Mouse (Mus musculus) ES-Bruce4 (cell line): ENCODE measurements around the gene Olfr71.

Source experiments
- CTCF ChIP-seq: IDR thresholded peaks from one replicate; pipeline ENCODE4 v1.8.1; 2011; ENCODE audit warnings: low read depth, low read length
- POLR2A ChIP-seq: IDR thresholded peaks from one replicate; pipeline ENCODE4 v1.8.1; 2011; ENCODE audit warnings: low read length; ENCODE audit not compliant: insufficient read depth

DNA sequence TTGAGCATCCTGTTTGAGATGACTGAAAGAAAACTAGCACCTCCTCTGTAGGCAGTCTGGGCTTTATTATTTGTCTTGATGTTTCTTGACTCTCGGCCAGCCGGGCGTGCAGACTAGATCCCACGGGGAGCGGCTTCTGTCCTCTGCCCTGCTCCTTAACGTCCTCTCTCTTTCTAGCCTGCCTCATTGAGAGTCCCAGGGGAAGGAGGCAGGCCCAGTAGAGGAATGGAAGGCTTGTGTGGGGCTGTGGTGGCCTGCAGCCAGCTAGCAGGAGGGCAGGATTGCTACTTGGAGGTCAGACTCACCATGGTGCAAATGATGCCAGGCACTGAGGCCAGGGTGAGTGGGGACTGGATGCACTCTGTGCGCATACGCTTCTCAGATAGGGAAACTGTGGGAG is 6.2 kb downstream of the Olfr71 start:
- TF ChIP-seq CTCF (no peak), POLR2A (no peak)
